Mouse (Mus musculus) adipose tissue, adult 10 weeks (tissue): ENCODE data around the gene Cd40lg. TPM values are rescaled to one million over a fixed set of nuclear protein-coding genes. Genes with fewer than 3 reads are reported as not detected.

Source experiments
- polyA plus RNA-seq: library from polyadenylated mRNA; stranded (reverse); fragments of 350-450 nt; fragmentation: Illumina TruSeq; extraction: RNeasy Lipid Tissue Mini Kit (QIAGEN cat#74804); gene quantifications from one replicate; pipeline ENCODE4 v1.2.3, GENCODE M21; 2014; ENCODE audit warnings: low read depth, low replicate concordance

The Cd40lg gene
- polyA plus RNA-seq = not detected

GRCm38 (mm10) chrX:57211876-57212275 lies at the start of gene Cd40lg:
TSS of gene Cd40lg (plus strand) at chrX:57212143.

Other genes with a start within 250 kb of the Cd40lg start
- gene Brs3, start 169.1 kb upstream of the Cd40lg start, polyA plus RNA-seq = not detected
- gene Htatsf1, start 158.6 kb upstream of the Cd40lg start, polyA plus RNA-seq = 54.4 TPM
- not detected for gene Vgll1, start 124.0 kb upstream of the Cd40lg start, polyA plus RNA-seq
- 17.9 TPM for gene Arhgef6, start 126.6 kb downstream of the Cd40lg start, polyA plus RNA-seq
- gene Rbmx, start 180.9 kb downstream of the Cd40lg start, polyA plus RNA-seq = 43.5 TPM
- gene Gm364, start 197.0 kb downstream of the Cd40lg start, polyA plus RNA-seq = 0.45 TPM